Mouse (Mus musculus): Measurements from ENCODE around the gene 4932438H23Rik.

DNA sequence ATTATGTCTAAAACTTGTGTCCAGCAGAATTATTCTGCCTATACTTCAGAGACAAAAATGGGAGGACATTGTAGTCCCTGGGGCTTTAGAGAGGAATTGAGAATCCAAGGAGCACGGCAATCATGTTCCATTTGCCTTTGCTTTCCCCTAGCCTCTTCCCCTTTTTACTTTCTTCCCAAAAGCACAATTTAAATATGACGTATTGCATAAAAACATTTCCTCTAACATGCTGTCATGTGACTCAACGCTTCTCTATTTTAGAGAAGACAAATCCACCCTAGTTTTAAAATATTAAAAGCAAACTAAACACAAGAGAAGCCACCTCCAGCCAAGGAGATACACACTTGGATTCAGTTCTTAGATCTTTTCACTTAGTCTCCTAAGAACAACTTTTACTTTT is 83.1 kb downstream of the 4932438H23Rik start:
- no peak for TF ChIP-seq CTCF (IDR thresholded peaks at IDR 0.05; ENCODE audit: low read depth, low read length)
- no peak for TF ChIP-seq TAL1 (conservative IDR thresholded peaks at IDR 0.05; ENCODE audit: low read depth, low read length)
